Mouse (Mus musculus) neutrophil, adult 5-6 weeks (primary cell): ENCODE data around the gene Fpr-rs7. TPM values are rescaled to one million over a fixed set of nuclear protein-coding genes. Genes with fewer than 3 reads are reported as not detected.

ENCODE experiments used
- ATAC-seq: fragments of 151-379, 151-347 bp; 2 replicates; pipeline ENCODE4 v1.8.0; 2017; ENCODE audit warnings: mild to moderate bottlenecking, moderate TSS enrichment; ENCODE audit not compliant: insufficient number of reproducible peaks, poor library complexity, low FRiP score, severe bottlenecking; ENCODE audit errors: extremely low read depth
- total RNA-seq: library from RNA; stranded (forward); fragments of 200-1000 nt; gene quantifications from 2 replicates; pipeline ENCODE4 v1.2.3, GENCODE M21; 2017

Fpr-rs7 gene
- not detected in 2 replicates for total RNA-seq

DNA sequence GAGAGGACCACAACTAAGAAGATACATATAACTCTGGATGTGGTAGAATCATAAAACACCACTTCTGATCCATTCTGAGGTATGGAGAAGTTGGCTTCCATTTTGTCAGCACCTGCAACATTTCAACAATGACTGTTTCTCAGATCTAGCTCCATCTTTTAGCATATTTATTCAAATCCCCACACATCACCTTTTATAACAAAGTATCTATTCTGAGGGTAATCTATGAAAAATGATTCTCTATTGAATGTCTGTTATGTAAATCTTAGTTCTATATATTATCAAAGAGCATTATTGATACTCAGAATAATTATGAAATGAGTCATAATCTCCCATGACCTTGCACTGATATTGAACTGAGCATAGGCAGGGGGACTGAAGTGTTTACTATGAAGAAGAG, at the start of gene Fpr-rs7:
Gene Fpr-rs7 (minus strand): TSS at position 101 of the 400 bp plus-strand sequence.
- no peak for ATAC-seq

GRCm38 (mm10) chr17:20074090-20074489, 39.9 kb downstream of the Fpr-rs7 start:
- no peak for ATAC-seq

GRCm38 (mm10) chr17:20071656-20072396, 42.2 kb downstream of the Fpr-rs7 start:
- ATAC-seq: no peak

Other genes starting within 250 kb of the Fpr-rs7 start
- not detected in 2 replicates for gene Vmn2r104, start 65.9 kb downstream of the Fpr-rs7 start, total RNA-seq
- not detected in 2 replicates for gene Fpr-rs6, start 68.9 kb upstream of the Fpr-rs7 start, total RNA-seq
- 0.12 TPM in 1 of 2 replicates, not detected in the other for gene Vmn2r105, start 120.8 kb upstream of the Fpr-rs7 start, total RNA-seq
- not detected in 2 replicates for gene Vmn2r106, start 171.3 kb upstream of the Fpr-rs7 start, total RNA-seq
- not detected in 2 replicates for gene Vmn2r107, start 231.0 kb upstream of the Fpr-rs7 start, total RNA-seq